Mouse (Mus musculus) heart, embryonic 11.5 days (tissue): ENCODE data around the gene Rnf8. TPM values are rescaled to one million over a fixed set of nuclear protein-coding genes. Genes with fewer than 3 reads are reported as not detected.
A peak's percentile ranks its signal among the peaks of the same experiment; 100 is the strongest.

Experiments
- ATAC-seq: fragments of 200-750 bp; cut with Nextera tagmentation; replicated peaks from 2 replicates; pipeline ENCODE4 v1.8.0; 2017; ENCODE audit warnings: moderate library complexity; ENCODE audit not compliant: insufficient number of reproducible peaks, low FRiP score, low TSS enrichment
- H3K27ac ChIP-seq: fragments of 300-500 bp; sonication (generic); 2 replicates; pipeline ENCODE4 v1.5.1; 2014; ENCODE audit warnings: mild to moderate bottlenecking, low read depth, low read length
- H3K27me3 ChIP-seq: fragments of 300-500 bp; sonication (generic); 2 replicates; pipeline ENCODE4 v1.6.1; 2014; ENCODE audit warnings: mild to moderate bottlenecking, low read length, mixed read lengths; ENCODE audit not compliant: control insufficient read depth, insufficient read depth
- H3K36me3 ChIP-seq: fragments of 300-500 bp; sonication (generic); 2 replicates; pipeline ENCODE4 v1.6.1; 2014; ENCODE audit warnings: mild to moderate bottlenecking, low read length, moderate library complexity, mixed read lengths; ENCODE audit not compliant: control insufficient read depth, insufficient read depth
- H3K4me1 ChIP-seq: fragments of 300-500 bp; sonication (generic); 2 replicates; pipeline ENCODE4 v1.6.1; 2014; ENCODE audit warnings: low read length; ENCODE audit not compliant: control insufficient read depth, insufficient read depth
- H3K4me2 ChIP-seq: fragments of 300-500 bp; sonication (generic); 2 replicates; pipeline ENCODE4 v1.6.1; 2014; ENCODE audit warnings: mild to moderate bottlenecking, moderate library complexity
- H3K4me3 ChIP-seq: fragments of 300-500 bp; sonication (generic); 2 replicates; pipeline ENCODE4 v1.5.1; 2014; ENCODE audit warnings: low read depth, low read length
- H3K9ac ChIP-seq: fragments of 300-500 bp; sonication (generic); 2 replicates; pipeline ENCODE4 v1.6.1; 2014; ENCODE audit warnings: mild to moderate bottlenecking, low read depth, low read length, moderate library complexity
- H3K9me3 ChIP-seq: fragments of 300-500 bp; sonication (generic); replicated peaks from 2 replicates; pipeline ENCODE4 v1.6.1; 2016; ENCODE audit warnings: low read length; ENCODE audit not compliant: control insufficient read depth
- WGBS: fragments of 180-500 bp; shearing (Covaris S2); extraction: QIAGEN DNeasy Blood & Tissue Kit; methylation state at CpG from one replicate; pipeline ENCODE4 v1.1.7; 2014; ENCODE audit not compliant: insufficient replicate concordance; 5-methylcytosine and 5-hydroxymethylcytosine counted together
- polyA plus RNA-seq: library from polyadenylated mRNA; unstranded; fragments of >200 nt; fragmentation: Nextera tagmentation; extraction: Ambion mirVana; gene quantifications from 2 replicates; pipeline ENCODE4 v1.2.1, GENCODE M21; 2014

Gene Rnf8
- polyA plus RNA-seq, 1 experiment from 2014 or later = 66.9 TPM

- 91% methylated on average over 6 of the region's 6 CpGs for WGBS
- ATAC-seq = 0 out of 2 replicates have a peak, but pooled peaks have one; percentile 14
Observed at GRCm38 (mm10) chr17:29585446-29585845, 29.1 kb upstream of the Rnf8 start.

GRCm38 (mm10) chr17:29586921-29587320, 27.7 kb upstream of the Rnf8 start:
- Histone ChIP-seq H3K4me3 (no peak overlapping the region), H3K36me3 (peaks cover 6% of the 10 kb centered on the region; the same call in 1 of the 2 replicates), H3K9ac (no peak overlapping the region), H3K9me3 (no peaks in the 10 kb centered on the region), H3K27ac (no peak overlapping the region), H3K4me2 (no peak overlapping the region), H3K4me1 (peaks cover 11% of the 10 kb centered on the region), H3K27me3 (no peaks in the 10 kb centered on the region)
- WGBS = 77% methylated on average over 9 of the region's 9 CpGs
- no peak for ATAC-seq

More at GRCm38 (mm10) chr17:29585446-29585845, 29.1 kb upstream of the Rnf8 start:
- no peaks in the 10 kb centered on the region for H3K9me3 ChIP-seq
- H3K27me3 ChIP-seq = no peaks in the 10 kb centered on the region
- peaks cover 6% of the 10 kb centered on the region for H3K36me3 ChIP-seq
- no peak overlapping the region for H3K9ac ChIP-seq
- no peak overlapping the region for H3K4me2 ChIP-seq
- H3K27ac ChIP-seq = no peak overlapping the region
- H3K4me1 ChIP-seq = peaks cover 11% of the 10 kb centered on the region
- H3K4me3 ChIP-seq = no peak overlapping the region

GRCm38 (mm10) chr17:29589221-29589898, 25.2 kb upstream of the Rnf8 start:
- Histone ChIP-seq H3K27me3 (no peaks in the 10 kb centered on the region), H3K36me3 (0 out of 2 replicates have a peak, but pooled peaks cover 2% of the 10 kb centered on the region), H3K9me3 (no peaks in the 10 kb centered on the region), H3K4me1 (peaks cover 11% of the 10 kb centered on the region), H3K4me3 (no peak overlapping the region), H3K4me2 (no peak overlapping the region), H3K27ac (0 out of 2 replicates have a peak overlapping the region, but pooled peaks have one; percentile 12), H3K9ac (no peak overlapping the region)
- 54% methylated on average over 11 of the region's 11 CpGs for WGBS
- ATAC-seq = no peak

GRCm38 (mm10) chr17:29595891-29596770, 18.5 kb upstream of the Rnf8 start:
- H3K36me3 ChIP-seq = no peaks in the 10 kb centered on the region; the same call in 1 of the 2 replicates
- WGBS = 77% methylated on average over 15 of the region's 15 CpGs
- H3K27me3 ChIP-seq = no peaks in the 10 kb centered on the region
- H3K27ac ChIP-seq = no peak overlapping the region
- no peak for ATAC-seq
- no peaks in the 10 kb centered on the region for H3K9me3 ChIP-seq
- H3K4me3 ChIP-seq = no peak overlapping the region
- H3K9ac ChIP-seq = no peak overlapping the region
- H3K4me2 ChIP-seq = no peak overlapping the region
- peaks cover 10% of the 10 kb centered on the region for H3K4me1 ChIP-seq

GRCm38 (mm10) chr17:29596771-29597132, 17.8 kb upstream of the Rnf8 start:
- H3K9me3 ChIP-seq = no peaks in the 10 kb centered on the region
- no peak overlapping the region for H3K4me3 ChIP-seq
- H3K27ac ChIP-seq = no peak overlapping the region
- no peak for ATAC-seq
- H3K27me3 ChIP-seq = no peaks in the 10 kb centered on the region
- 87% methylated on average over 13 of the region's 13 CpGs for WGBS
- H3K36me3 ChIP-seq = no peaks in the 10 kb centered on the region; the same call in 1 of the 2 replicates
- H3K9ac ChIP-seq = no peak overlapping the region
- H3K4me2 ChIP-seq = no peak overlapping the region
- H3K4me1 ChIP-seq = peaks cover 15% of the 10 kb centered on the region

- H3K9ac ChIP-seq = no peak overlapping the region
- no peaks in the 10 kb centered on the region for H3K9me3 ChIP-seq
- H3K27me3 ChIP-seq = no peaks in the 10 kb centered on the region
- no peak for ATAC-seq
- peaks cover 3% of the 10 kb centered on the region; the same call in 1 of the 2 replicates for H3K36me3 ChIP-seq
- WGBS = 90% methylated on average over 14 of the region's 14 CpGs
- no peak overlapping the region for H3K4me3 ChIP-seq
- H3K4me1 ChIP-seq = peaks cover 15% of the 10 kb centered on the region
- H3K4me2 ChIP-seq = no peak overlapping the region
- no peak overlapping the region for H3K27ac ChIP-seq
Observed at GRCm38 (mm10) chr17:29599051-29599450, 15.5 kb upstream of the Rnf8 start.

GRCm38 (mm10) chr17:29599537-29599936, 15.1 kb upstream of the Rnf8 start:
- H3K27ac ChIP-seq = no peak overlapping the region
- 87% methylated on average over 8 of the region's 8 CpGs for WGBS
- H3K4me3 ChIP-seq = no peak overlapping the region
- no peaks in the 10 kb centered on the region for H3K27me3 ChIP-seq
- no peak overlapping the region for H3K9ac ChIP-seq
- no peaks in the 10 kb centered on the region for H3K9me3 ChIP-seq
- no peak for ATAC-seq
- no peak overlapping the region for H3K4me2 ChIP-seq
- H3K4me1 ChIP-seq = peaks cover 15% of the 10 kb centered on the region
- peaks cover 3% of the 10 kb centered on the region; the same call in 1 of the 2 replicates for H3K36me3 ChIP-seq

- Histone ChIP-seq H3K4me2 (no peak overlapping the region), H3K4me1 (peaks cover 12% of the 10 kb centered on the region), H3K9me3 (no peaks in the 10 kb centered on the region), H3K27me3 (no peaks in the 10 kb centered on the region), H3K9ac (no peak overlapping the region), H3K4me3 (no peak overlapping the region), H3K36me3 (peaks cover 6% of the 10 kb centered on the region), H3K27ac (no peak overlapping the region)
- ATAC-seq = no peak
- whole genome bisulfite sequencing = 49% methylated on average over 4 of the region's 4 CpGs
Observed at GRCm38 (mm10) chr17:29601391-29601790, 13.2 kb upstream of the Rnf8 start.
